Mouse (Mus musculus): Measurements from ENCODE around the gene Fzr1.
A peak's percentile ranks its signal among the peaks of the same experiment; 100 is the strongest.

The Fzr1 gene

GRCm38 (mm10) chr10:81328386-81328785 lies 49.9 kb downstream of the Fzr1 start, which contains the start of gene Tbxa2r:
Gene Tbxa2r (plus strand): TSS chr10:81328731.
- peak; percentile 64 for DNase-seq (ENCODE audit: low read depth)

- DNase-seq (ENCODE audit: low read depth): no peak
These were observed 50.4 kb downstream of the Fzr1 start for GRCm38 (mm10) chr10:81327959-81328358.

DNA sequence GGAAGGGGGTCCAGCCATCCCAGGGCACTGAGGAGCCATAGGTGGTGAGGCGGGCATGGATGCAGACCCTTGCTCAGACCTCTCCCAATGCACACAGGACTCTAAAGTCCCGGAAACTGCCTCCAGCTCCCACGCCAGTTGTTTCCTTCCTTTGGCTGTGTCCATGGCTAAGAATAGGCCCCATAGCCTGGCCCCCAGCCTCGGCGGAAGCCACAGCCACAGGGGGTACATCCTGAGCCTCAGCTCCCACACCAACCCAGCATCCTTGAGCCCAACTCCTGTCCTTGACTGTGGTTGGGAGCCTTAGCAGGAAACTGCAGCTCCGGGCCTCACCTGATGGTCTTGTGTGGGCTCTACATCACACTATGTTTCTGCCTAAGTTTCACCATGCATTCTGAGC lies 51.5 kb downstream of the Fzr1 start:
- DNase-seq (ENCODE audit: low read depth): no peak

GRCm38 (mm10) chr10:81325781-81326180 lies 52.5 kb downstream of the Fzr1 start:
- DNase-seq (ENCODE audit: low read depth): no peak

- no peak for DNase-seq (ENCODE audit: low read depth)
These were observed 53.1 kb downstream of the Fzr1 start for GRCm38 (mm10) chr10:81325176-81325575.

DNA sequence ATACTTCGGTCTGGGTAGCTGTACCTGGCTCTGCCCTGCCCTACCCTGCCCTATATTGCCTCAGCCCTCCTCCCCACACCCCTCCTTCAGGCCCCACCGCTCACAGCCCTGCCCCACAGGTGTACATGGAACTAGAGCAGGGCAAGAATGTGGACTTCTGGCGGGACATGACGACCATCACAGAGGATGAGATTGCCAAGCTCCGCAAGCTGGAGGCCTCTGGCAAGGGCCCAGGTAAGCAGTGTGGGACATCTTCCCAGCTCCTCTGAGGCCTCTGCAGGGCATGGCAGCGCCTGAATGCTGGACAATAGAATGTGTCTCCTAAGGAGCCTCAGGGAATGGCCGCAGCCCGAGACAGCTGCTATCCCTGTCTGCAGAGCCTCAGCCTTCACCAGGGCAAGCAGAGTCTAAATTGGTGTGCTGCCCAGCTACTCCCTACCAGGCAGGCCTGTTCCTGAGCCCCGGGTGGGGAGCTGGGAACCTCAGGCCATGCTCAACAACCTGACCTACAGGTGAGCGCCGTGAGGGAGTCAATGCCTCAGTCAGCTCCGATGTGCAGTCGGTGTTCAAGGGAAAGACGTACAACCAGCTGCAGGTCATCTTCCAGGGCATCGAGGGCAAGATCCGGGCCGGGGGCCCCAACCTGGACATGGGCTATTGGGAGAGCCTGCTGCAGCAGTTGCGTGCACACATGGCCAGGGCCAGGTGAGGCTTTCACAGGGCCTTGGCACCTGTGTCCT lies 54.4 kb downstream of the Fzr1 start:
- DNase-seq (ENCODE audit: low read depth): no peak

- no peak for DNase-seq (ENCODE audit: low read depth)
These were observed 55.1 kb downstream of the Fzr1 start for GRCm38 (mm10) chr10:81323141-81323775.

GRCm38 (mm10) chr10:81322444-81322843 lies 55.9 kb downstream of the Fzr1 start:
- no peak for DNase-seq (ENCODE audit: low read depth)

DNA sequence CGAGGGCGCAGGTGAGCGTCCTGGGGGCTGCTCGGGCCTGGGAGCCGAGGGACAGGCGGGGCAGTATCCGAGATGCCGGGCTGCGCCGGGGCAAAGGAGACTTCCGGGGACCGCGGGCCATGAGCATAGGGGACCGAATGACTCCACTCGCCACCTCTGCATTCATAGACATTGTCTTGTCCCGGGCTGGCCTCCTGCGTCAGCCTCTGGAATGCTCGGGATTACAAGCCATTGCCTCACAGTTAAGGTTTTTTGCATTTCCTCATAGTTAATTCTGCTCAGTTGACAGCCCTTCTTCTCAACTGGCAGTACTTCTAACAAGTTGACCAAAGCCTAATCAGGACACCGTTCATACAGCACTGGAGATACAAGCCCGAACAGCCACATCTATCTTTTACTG lies 56.9 kb downstream of the Fzr1 start:
- DNase-seq (ENCODE audit: low read depth): no peak

- DNase-seq (ENCODE audit: low read depth): peak; percentile 100
These were observed 57.6 kb downstream of the Fzr1 start, which contains the start of gene Cactin for GRCm38 (mm10) chr10:81320550-81321347. Gene Cactin (plus strand): TSS chr10:81321103.

DNA sequence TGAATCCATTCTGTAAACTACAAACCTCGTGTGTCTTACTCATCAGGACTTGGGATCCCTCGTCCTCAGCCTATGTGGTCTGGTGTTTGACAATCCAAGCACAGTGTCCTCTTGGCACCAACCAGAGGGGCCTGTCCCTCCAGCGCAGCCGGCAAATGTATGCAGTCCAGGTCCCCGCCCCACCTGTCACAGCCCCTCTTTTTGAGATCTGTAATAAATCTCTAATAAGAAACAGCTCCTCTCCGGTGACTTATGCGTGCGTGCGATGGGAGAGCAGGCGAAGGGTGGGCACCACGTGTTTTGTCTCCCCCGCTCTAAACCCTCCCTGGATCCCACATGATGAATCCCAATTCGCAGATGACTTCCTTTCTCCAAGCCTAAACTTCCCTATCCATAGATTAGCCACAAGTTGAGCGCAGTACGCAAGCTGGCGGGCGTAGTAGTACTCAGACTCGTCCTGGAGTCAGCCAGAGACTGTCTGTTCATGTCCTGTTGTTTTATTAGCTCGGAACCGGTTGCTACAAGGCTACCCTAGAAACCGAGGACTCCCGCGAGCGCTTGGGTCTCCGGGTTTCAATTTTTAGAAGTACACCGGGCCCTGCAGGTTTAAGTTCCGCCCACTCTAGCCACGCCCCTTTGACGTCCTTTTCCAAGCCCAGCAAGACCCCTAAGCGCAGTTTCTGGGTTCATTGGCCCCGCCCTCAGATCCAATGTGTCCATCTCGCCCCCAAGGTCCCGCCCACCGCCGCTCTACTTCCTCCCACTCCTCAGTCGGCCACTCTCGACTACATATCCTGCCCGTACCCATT lies 58.4 kb downstream of the Fzr1 start:
- DNase-seq (ENCODE audit: low read depth): no peak

DNA sequence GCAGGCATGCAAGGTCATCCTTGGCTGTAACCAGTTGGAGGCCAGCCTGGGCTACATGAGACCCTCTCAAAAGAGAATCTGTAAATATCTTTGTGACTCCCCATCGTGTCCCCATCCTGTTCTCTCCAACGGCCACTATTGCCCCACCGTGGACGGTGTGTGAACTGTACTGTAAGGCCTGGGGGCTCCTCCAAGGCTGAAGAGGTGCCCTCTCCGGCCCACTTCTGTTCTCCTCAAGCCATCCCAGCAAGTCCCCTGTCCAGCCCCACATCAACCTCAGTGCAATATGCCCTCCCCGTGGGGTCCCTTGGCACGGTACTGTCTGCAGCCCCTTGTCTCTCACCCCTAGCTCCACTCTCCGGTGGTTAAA lies 59.0 kb downstream of the Fzr1 start:
- DNase-seq (ENCODE audit: low read depth): no peak

GRCm38 (mm10) chr10:81318589-81319329 lies 59.6 kb downstream of the Fzr1 start:
- no peak for DNase-seq (ENCODE audit: low read depth)

DNA sequence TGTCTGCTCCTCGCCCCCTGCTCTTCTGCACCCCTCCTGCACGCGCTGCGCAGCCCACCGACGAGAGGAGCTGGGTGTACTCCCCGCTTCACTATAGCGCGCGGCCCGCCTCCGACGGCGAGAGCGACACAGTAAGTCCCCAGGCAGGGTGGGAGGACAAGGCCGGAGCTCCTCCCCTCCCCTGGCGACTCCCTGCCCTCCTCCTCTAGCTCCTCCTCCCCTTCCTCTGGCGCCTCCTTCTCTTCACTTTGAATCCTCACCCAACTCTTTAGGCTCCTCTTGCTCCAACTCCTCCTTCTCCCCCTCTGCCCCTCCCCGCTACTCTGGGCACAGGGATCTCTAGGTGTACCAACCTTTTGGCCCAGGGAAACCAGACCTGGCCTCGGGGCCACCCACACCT lies 61.0 kb downstream of the Fzr1 start:
- peak; percentile 47 for DNase-seq (ENCODE audit: low read depth)

GRCm38 (mm10) chr10:81316338-81317060 lies 61.8 kb downstream of the Fzr1 start:
- no peak for DNase-seq (ENCODE audit: low read depth)
